Mouse (Mus musculus): Measurements from ENCODE around the gene Gm42742.

The Gm42742 gene

DNA sequence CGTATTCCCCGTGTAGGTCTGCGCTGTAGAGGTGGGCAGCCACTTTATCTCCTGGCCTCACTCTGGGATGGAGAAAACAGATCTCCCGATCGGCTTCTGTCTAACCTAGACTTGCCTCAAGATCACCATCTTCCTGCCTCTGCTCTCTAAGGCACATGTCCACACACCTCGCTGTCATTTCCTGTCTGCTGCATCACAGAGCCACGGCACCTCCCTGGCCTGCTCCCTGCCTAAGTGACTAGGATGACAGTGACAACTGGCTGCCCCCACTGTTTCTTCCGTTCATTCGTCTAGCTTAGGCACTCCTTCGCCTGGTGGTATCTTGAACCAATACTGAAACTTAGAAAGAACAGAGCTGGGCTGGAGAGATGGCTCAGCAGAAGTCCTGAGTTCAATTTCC, 21.3 kb downstream of the Gm42742 start:
- DNase-seq = no peak

- DNase-seq = peak in 1 of 2 experiments; percentile 34
Measured at GRCm38 (mm10) chr7:126996449-126996848, 24.4 kb downstream of the Gm42742 start.

DNA sequence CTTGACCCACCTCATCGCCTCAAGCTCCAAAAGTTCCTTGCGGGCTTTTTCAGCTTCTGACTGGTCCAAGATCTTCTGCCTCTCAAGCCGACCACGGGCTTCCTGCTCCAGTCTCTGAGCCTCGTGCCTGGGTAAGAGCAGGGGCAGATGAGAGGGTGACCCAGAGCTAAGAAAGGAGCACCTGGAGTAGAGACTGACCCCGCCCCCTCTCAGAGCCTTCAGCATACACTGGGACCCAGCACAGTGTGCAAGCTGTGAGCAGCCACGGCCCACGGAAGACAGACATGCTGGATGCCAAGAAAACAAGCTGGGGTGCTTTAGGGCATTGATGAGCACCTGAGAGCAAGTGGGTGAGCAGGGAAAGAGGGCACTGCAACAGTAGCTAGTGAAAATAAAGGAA, 32.1 kb downstream of the Gm42742 start:
- no peak for DNase-seq

DNA sequence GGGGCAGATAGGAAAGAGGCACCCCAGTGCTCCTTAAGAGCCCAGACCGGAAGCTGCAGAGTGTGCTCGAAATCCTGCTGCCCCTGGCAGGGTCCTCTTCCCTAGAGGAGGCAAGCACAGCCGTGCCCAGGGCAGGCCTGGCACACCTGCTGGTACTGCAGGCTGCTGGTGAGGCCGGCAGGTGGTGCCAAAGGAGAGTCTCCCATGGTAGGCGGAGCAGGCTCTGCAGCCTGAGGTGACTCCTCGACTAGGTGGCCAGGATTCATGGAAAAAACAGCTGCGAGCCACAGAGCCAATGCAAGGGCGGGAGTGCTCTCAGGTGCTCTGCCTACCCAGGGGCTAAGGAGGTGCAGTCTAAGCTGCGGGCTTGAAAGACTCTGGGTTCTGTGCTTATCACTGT, 34.6 kb downstream of the Gm42742 start:
- DNase-seq = peak; percentile 75 to 86

DNA sequence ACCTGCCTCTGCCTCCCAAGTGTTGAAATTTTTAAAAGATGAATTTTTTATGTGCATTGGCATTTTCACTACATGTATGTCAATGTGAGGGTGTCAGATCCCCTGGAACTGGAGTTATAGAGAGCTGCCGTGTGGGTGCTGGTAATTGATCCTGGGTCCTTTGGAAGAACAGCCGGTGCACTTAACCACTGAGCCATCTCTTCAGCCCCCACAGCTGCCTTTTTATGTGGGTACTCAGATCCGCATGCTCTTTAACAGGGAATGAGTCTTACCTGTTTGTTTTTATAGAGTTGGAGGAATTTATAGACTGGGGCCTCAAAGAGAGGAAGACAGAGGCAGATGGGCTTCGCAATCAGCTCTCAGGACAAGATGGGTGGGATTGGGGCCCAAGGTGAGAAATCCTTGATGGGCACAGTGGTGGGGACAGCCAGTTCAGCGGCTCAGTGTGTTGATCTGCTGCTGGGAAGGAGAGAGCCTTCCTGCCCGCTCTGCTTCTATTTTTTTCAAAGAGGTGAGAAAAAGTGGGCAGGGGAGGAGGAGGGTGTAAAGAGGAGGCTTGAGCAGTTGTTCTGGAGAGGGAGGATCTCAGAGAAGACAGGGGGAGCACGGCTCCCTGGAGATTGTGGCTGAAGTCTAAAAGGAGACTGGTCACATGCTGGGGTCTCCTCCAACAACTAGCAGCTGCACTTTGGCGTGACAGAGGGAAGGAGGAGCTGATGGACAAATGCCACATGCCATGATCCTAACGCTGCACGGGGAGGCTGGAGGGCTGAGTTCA, 36.0 kb downstream of the Gm42742 start:
- DNase-seq = no peak

DNA sequence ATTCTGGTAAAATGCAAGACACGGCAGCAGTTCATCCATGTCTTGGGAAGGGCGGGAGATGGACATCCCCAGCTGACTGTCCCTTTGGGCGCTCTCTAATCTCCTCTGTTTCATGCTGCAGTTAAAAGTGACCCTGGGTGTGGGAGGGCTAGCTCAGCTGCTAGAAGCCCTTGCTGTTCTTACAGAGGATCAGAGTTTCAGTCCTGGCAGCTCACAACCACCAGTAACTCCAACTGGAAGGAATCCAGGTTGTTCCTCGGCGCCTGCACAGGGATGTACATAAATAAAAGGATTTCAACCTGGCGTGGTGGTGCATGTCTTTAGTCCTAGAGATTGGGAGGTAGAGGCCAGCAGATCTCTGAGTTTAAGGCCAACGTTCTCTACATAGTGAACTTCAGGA, 37.8 kb downstream of the Gm42742 start:
- DNase-seq = no peak

DNA sequence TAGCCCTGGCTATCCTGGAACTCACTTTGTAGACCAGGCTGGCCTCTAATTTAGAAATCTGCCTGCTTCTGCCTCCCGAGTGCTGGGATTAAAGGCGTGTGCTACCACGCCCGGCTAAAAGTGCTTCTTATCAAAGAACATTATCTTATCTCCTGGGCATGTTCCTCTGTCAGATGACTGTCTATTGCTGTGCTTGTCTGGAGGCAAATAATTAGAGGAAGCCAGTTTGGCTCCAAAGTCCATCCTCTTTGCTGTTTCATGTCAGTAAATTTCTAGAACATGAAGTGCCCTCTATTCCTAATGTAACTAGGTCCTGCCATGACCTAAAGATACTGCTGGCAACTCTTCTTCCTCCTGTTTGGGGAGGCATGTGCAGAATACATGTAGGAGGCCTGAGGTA, 38.8 kb downstream of the Gm42742 start:
- no peak for DNase-seq

DNA sequence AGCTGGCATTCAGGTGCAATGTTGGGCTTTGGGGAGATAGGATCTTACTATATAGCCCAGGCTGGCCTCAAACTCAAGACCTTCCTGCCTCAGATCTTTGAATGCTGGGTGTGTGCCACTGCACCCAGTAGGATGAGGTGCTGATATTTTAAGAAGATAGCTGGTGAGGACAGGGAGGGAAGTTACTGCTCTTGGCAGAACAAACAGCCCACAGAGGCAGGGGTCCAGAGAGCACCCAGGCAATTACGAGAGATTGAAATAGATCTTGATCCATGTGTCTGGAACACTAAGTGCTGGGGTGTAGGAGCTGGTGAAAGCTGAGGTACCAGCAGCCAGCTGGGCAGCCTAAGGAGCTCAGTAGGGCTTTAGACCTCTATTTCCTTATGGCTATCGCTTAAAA, 39.3 kb downstream of the Gm42742 start:
- no peak for DNase-seq

DNA sequence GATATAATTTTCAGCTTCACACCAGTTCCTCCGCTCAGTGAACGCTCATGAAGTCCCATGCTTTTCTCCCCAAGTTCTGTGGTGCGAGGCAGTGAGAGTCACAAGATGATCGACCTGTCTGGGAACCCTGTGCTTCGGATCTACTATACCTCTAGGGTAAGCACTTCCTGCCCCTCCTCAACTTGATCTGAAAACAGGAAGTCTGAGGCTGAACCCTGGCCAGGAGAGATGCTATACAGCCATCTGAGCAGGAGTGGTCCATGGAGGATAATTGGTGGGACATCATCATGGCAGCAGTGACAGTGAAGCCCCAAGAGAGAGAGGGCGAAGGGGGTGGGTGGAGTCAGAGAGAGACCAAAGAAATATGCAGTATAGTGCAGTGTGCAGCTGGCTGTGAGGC, 42.1 kb downstream of the Gm42742 start:
- DNase-seq = no peak

- DNase-seq = no peak
Measured at GRCm38 (mm10) chr7:126976878-126977459, 43.9 kb downstream of the Gm42742 start.

DNA sequence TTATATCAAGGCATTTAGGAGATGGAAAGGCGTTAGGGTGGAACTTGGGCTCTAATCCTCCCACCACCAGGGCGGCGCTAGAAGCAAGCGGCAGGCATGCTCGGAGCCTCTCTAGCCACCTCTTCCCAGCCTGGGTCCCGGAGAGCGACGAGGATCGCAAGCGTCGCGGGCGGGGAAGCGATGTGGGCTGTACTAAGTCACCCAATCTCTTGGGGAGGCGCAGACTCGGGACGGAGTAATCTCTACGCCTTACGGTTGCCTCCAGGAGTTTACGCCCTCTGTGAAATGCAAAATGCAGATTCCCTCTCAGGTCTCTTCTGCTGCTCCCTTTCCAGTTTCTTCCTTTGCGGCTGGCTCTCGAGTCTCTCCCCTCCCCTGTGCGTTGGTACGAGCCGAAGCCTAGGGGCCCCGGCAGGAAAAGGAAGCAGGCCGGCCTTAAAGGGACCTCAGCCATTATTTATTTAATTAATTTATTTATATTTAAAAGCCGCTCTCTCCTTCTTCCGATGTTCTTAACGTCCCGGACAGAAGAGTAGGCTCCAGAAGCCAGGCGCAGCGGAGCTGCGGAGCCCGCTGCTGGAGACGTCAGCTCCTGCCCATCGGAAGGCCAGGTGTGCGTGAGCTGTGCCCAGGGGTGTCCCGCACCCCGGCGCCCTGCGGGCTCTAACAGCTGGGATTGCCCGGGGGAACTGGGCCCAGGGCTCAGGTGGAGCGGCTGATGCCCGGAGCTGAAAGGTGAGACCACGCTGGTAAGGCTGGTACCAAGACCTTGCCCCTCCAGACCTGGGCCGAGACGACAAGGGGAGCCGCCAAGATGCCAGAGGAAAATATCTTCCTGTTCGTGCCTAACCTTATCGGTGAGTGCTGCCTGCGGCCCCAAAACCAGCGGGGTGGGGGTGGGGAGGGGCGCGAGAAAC, 44.7 kb downstream of the Gm42742 start, which contains the start of gene Cdiptos:
TSS of gene Cdiptos (minus strand) at position 149 of the 917 bp plus-strand sequence.
- peak; percentile 97 to 99 for DNase-seq

GRCm38 (mm10) chr7:126975893-126975949, 45.2 kb downstream of the Gm42742 start, which contains the start of gene Cdipt:
Gene Cdipt, plus strand, starts transcription at chr7:126975914.
- DNase-seq = no peak

DNA sequence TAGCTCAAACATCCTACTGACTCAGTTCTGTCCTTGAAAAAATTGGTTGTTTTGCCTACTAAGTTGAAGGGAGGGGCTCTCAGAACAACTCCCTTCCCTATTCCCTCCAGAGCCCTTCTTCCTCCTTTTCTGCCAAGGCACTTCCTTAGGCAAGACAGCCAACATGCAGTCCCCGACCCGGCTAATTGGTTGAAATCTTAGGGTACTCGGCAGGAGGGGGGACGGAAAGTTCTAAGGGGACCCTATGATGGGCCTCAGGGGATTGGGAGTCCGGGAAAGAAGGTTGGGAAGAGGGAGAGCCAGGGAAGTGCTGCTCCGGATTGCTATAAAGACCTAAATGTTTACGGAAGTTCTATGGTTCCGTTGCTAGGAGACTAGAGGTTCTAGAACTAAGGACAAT, 45.4 kb downstream of the Gm42742 start:
- no peak for DNase-seq

GRCm38 (mm10) chr7:126967361-126967760, 53.5 kb downstream of the Gm42742 start:
- DNase-seq = no peak

DNA sequence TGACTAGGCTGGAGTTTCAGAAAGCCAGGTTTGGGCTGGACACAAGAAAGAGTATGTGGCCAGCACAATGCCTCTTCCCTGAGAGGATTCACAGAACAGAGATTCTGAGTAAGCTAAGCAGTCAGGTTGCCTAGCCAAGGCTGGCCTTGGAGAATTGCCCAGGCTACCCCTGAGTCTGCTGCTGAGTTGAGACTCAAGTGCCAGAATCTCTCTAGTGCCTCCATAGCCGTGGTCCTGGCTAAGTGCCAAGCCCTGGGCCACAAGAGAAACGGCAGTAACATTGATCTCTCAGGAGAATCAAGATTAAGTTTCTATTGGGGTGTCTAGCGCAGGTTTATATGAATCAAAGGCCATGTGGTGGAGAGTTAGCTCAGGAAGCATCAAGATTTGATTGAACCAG, 55.3 kb downstream of the Gm42742 start:
- no peak for DNase-seq

All from kidney, postnatal 25 days (tissue).